Mouse (Mus musculus): ENCODE measurements at regions not wholly inside any gene's neighbourhood (a gene's known extent, or its start where the extent isn't known, plus 50 kb on each side); places are given as distances from the start of the nearest gene placed in this dataset.

GRCm38 (mm10) chr8:23505216-23505615 is 1094.1 kb downstream of the Mrps31 start:
- TF ChIP-seq CTCF (IDR thresholded peaks at IDR 0.05; ENCODE audit: low read depth, low read length): no peak
- TF ChIP-seq POLR2A (IDR thresholded peaks at IDR 0.05; ENCODE audit: extremely low read depth, insufficient read depth, low read length): no peak

All from liver, adult 2 months (tissue).